Mouse (Mus musculus) spleen, adult 18-20 months (tissue): ENCODE measurements around the gene Pakap.
A peak's percentile ranks its signal among the peaks of the same experiment; 100 is the strongest.

Experiments
- DNase-seq, 2 experiments: peaks; one replicate each; pipeline ENCODE4 v3.0.0; 2022; ENCODE audit warnings: mixed read lengths in 2 of 2

The Pakap gene

DNA sequence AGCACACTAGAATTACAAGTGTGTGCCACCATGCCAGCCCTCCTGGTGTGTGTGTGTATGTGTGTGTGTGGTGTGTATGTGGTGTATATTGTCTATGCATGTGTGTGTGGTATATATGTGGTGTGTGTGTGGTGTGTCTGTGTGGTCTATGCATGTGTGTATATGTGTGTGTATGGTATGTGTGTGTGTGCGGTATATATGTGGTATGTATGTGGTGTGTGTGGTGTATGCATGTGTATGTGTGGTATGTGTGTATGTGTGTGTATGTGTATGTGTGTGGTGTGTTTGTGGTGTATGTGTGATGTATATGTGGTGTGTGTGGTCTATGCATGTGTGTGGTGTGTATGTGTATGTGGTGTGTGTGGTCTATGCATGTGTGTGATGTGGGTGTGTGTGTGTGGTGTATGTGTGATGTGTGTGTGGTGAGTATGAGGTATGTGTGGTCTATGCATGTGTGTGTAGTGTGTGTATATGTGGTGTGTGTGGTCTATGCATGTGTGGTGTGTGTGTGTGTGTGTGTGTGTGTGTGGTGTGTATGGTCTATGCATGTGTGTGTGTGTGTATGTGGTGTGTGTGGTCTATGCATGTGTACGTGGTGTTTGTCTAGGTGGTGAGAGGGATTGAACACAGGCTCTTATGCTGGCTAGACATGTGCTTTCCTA is 203.7 kb downstream of the Pakap start:
- no peak for DNase-seq

GRCm38 (mm10) chr4:57772851-57773510 is 205.0 kb downstream of the Pakap start:
- DNase-seq = no peak

DNA sequence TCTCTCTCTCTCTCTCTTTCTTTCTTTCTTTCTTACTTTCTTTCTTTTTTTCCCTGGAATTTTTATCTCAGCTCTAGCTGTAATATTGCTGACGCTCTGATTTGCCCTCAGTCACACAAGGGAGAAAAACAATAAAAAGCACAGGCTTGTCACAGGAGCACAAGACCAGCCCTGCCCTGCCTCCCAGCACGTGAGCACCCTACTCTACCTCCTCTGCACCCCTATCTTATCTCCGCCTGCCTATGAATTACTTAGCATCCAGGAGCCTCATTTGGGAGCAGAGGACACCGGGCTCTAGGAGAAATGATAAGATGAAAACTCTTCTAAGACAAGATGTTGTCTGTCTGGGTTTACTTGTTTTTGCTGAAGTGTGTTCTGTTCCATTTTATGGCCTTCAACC is 206.5 kb downstream of the Pakap start:
- DNase-seq = no peak

DNA sequence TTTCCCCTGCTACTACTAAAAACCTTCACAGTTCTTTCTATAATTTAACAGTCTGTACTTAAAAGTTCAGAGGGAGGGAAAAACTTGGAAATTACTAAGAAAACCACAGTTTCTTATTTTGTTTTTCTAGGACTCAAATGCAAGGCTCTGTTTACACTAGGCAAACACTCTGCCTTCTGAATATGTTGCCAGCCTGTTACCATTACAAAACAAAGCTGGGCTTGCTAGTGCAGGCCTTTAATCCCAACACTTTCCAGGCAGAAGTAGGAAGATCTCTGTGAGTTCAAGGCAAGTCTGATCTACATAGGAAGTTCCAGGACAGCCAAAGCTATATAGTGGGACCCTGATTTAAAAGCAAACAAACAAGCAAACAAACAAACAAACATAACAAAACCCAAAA is 207.6 kb downstream of the Pakap start:
- DNase-seq = no peak

DNA sequence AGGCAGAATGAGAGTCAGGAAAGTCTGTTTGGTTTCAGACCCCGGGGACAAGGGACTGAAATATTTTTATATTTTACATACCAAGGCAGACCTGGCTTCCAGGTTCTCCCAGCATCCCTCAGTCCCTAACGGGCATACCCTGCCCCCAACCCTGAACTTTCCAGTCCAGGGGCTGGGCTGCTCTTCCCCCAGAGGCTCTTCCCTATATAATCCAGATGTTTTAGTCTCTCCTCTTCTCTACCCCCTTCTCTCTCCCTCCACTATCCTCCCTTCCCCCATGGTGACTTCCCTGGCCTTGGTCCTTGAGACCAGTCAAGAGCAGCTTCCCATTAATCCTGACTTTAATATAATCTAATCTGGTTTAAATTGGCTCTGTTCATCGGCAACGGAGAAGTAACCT is 212.4 kb downstream of the Pakap start:
- no peak for DNase-seq

GRCm38 (mm10) chr4:57780833-57781641 is 213.1 kb downstream of the Pakap start:
- DNase-seq = no peak

DNA sequence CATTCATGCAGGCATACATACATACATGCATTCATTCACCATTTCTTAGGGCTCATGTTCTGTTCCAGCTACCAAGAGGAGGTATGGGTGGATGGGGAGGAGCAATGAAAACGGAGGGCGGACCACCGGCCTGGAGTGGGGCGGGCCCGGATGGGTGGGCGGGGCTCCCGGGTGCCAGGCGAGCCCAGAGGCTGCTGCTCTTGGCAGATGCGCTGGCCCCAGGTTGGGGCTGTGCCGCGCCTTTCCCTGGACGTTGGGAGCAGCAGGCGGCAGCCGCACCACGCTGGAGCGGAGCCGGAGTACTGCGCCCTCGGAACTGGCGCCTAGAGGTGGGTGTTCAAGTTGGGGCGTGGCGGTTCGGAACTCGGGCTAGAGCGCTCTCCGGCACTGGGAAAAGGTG is 214.0 kb downstream of the Pakap start:
- peak; percentile 63 to 71 for DNase-seq

DNA sequence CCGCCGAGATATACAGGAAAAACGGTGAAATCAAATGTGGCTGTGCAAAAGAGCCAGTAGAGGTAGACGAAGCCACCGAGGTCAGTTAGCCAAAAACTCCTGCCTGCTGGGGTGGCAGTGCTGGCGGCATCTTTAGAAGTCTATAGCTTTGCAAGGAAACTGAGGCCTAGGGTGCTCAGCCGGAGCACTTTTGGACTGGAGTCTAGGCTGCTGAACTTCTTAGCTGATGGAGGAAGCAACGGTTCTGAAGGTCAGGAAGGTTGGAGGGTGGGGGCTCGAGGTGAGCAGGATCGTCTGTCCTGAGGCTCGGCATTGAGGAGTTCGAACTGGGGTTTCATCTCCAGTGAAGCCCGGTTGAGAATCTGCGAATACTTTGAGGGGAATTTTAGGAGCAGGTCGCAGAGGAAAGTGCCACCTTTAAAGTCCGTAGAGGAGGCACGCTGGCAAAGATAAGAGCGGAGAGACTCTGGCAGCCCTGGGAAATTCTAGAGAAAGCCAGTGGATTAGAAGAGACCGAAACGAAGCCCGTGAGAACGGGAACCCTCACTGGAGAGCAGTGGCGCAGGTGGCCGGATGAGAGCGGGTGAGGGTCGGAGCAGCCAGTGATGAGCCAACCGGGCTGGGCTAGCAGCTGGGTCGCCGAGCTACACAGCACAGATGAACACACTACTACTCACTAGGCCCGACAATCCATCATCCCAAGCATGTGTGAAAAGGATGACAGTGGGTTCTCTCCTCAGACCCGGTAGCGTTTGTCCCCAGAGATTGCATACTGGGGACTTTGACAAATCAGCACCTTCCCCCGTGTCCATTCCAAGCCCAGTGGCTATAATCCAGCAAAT is 214.8 kb downstream of the Pakap start:
- DNase-seq = peak; percentile 19 to 49

DNA sequence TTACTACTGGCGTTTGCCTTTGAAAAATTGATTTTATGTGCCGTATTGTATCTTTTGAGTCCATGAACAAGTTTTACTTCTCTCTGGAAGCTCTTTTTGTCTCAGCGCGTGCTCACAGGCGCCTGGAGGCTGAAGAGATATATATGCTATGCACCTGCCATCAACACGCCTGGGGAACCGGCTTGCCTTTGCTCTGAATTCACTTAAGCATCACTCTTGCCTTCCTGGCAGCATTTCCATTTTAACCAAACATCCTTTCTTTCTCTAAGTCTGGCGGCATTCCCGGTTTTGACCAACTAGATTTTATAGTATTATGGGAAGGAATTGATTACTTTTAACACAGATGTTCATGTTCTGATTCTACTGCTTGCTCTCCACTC is 215.4 kb downstream of the Pakap start:
- DNase-seq = no peak

- no peak for DNase-seq
Observed at GRCm38 (mm10) chr4:57783853-57784600, 216.0 kb downstream of the Pakap start.

DNA sequence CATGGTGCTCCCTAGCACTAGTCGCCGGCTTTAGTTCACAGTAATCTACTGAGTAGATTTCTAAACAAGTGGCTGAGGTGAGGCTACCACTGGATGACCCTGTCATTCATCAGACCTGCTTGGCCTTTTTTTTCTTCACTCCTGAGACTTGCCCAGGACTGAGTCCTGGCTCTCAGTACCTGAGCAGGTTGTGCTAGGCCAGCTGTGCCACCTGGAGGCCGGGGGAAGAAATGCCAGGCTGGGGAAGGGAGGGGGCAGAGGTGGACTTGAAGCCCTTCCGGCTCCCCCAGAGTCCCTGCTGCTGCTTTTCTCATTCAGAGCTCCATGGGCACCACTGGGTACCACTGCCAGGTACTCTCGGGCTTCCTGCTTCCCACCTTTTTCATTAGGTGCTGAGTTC is 220.7 kb downstream of the Pakap start:
- peak; percentile 42 to 64 for DNase-seq

DNA sequence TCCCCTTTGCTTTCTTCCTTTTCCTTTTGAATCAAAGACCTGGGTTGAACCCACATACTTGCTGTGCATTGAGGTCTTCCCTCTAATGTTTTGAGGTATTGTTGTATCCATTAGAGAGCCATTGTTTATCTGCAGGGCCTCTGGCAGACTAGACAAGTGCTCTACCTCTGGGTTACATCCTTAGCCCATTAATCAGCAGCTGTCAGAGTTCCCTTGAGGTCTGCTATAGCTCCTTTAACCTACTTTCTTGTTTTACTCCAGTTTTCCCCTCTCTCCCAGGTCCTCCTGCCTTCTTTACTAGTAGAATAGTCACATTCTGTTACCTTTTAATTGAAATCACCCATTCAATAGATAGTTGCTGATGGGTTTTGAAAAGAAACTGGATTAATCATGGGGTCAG is 221.1 kb downstream of the Pakap start:
- DNase-seq = no peak

GRCm38 (mm10) chr4:57793989-57794388 is 226.0 kb downstream of the Pakap start:
- no peak for DNase-seq

DNA sequence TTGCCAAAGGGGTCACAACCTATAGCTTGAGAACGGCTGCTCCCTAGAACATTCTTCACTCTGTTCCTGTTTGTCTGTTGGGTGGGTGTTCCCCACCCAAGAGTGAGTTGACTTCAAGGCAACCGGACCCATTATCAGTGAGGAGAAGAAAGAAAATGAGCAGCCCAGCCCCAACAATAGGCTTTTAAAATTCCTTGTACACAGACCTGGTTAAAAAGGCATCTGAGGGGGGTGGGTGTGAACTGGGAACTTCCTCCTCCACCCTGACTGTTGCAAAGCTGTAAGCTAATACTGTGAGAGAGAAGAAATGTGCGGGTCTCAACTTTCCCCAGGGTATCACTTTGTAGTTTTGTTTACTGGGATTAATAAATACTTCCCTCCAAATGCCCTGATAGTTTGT is 226.6 kb downstream of the Pakap start:
- no peak for DNase-seq

DNA sequence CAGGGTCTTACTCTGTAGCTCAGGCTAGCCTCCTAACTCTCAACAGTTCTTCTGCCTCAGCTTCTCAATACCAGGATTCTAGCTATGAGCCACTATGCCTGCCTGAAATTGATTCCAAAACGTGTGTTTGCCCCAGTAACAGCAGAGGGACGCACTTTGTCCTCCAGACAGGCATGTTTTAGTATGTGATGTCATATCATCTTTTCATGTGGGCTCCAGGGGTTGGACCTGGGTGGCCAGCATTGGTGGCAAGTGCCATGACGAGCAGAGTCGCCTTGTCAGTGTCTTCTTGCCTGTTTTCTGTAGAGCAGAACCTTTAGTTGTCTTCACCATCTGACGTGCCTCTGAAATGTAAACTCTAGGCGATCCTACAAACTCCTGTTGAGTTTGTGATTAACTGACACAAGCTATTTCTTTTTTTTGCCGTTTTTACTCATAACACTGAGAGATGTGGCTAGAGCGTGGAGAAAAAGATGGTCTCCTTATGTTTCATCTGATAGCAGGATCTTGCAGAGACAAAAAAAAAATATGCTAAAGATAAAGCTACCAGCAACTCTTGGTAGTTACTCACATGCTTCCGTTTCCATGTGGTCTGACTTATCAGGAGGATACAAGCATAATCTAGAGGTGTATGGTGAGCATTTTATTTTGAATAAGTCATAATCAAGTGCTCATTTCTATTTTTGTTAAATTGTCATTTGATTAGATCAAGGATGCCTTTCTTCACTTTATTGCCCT is 229.7 kb downstream of the Pakap start:
- no peak for DNase-seq

DNA sequence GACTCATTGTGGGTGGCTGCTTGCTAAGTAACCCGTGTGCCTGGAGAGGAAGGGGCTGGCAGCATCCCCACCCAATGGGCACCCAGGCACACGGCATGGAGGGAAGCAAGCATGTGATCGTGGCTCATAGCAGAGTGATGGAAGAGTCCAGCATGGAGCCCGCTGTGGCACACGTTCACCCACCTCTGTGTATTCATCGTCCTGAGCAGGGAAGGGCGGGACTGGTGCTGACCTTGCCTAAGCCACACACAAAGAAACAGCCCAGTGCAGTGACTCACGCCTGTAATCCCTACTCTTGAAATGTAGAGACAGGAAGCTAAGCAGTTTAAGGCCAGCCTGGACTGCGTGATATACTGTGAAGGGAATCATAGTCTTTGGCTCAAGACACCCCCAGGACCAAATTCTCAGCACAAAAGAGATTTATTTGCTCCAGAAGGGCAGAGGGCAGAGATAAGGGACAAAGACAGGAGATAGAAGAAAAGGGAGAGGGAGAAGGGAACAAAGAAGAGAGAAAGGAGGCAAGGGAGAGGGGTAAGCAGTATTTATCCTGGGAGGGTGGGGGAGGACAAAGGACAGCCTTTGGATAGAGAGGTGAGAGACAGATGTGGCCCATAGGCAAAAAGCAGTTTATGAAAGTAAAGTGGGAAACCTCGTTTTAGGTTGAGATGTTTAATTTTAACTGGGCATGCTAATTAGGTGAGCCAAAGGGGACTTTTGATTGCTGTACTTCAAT is 230.5 kb downstream of the Pakap start:
- no peak for DNase-seq

- DNase-seq = no peak
Observed at GRCm38 (mm10) chr4:57799297-57799696, 231.3 kb downstream of the Pakap start.

- no peak for DNase-seq
Observed at GRCm38 (mm10) chr4:57801239-57801638, 233.3 kb downstream of the Pakap start.

- DNase-seq = no peak
Observed at GRCm38 (mm10) chr4:57801986-57802385, 234.0 kb downstream of the Pakap start.

- no peak for DNase-seq
Observed at GRCm38 (mm10) chr4:57802411-57802810, 234.4 kb downstream of the Pakap start.

DNA sequence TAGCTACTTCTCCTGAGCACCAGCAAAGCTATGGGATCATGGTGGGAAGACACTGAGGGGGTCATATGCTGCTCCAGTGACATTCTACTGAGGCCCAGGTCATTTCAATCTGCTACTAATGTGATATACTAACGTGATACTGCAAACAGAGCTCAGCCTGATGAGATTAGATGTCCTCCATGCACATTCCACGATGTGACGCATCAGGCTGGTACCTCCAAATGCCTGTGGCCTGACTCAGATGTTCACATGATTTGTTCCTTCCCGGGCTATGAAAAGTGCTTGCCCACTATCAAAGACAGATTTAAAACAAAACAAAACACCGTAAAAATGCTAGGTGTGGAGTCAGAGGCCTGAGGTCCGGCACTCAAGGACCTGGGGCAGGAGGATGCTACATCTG is 236.9 kb downstream of the Pakap start:
- no peak for DNase-seq
